Mouse (Mus musculus) neural tube, embryonic 10.5 days (tissue): ENCODE results near the gene Lhfp.
A peak's percentile ranks its signal among the peaks of the same experiment; 100 is the strongest.
"Not testable (repeated sequence)": the region's sequence is repeated elsewhere in the genome, so short reads cannot be mapped to it uniquely, and the experiment has no call there.

Source experiments
- DNase-seq: peaks from one replicate; pipeline ENCODE4 v3.0.0-alpha.2; 2017; ENCODE audit warnings: low spot score; ENCODE audit errors: extremely low spot score

Lhfp gene

GRCm38 (mm10) chr3:53253223-53253832 is 212.0 kb downstream of the Lhfp start:
- no peak for DNase-seq

DNA sequence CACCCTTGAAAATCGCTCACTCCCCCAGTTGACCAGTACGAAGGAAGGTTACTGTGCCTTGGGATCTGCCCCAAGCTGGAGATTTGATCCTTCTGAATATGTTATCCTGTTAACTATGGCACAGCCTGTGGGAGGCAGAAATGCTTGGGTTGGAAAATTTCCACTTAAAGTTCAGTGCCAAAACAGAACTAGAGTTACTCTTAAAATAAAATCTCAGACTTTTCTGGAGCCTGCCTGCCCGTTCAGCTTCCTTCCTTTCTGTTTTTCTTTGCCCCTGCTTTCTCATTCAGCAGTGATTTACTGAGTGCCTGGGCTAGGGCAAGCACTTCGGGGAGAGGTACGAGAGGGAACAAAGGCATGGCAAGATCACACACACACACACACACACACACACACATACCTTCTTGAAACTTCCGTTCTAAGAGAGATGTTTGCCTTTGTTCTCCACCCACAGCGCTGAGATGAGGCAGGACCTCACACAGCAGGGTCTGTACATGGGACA is 217.4 kb downstream of the Lhfp start:
- peak; percentile 26 for DNase-seq

GRCm38 (mm10) chr3:53266116-53266515 is 224.8 kb downstream of the Lhfp start:
- DNase-seq, result no peak

DNA sequence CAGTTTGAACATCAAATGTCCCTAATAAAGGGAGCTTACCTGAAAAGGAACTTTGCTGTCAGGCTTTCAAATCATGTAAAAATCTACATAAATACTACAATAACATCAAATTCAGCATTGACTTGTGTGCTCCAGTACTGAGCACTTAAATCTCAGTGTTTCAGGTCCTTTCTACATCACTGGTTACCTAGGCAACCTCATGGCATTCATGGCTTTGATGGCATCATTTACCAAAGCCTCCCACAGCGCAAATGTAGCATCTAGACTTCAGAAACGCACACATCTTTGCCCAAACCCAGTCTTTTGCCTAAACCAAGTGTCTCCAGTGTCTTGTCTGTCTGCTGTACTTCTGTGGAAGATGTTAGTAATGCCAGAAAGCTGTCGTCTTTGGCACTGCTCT is 225.7 kb downstream of the Lhfp start:
- no peak for DNase-seq

- DNase-seq, result no peak
These were observed 231.9 kb downstream of the Lhfp start for GRCm38 (mm10) chr3:53273220-53273619.

DNA sequence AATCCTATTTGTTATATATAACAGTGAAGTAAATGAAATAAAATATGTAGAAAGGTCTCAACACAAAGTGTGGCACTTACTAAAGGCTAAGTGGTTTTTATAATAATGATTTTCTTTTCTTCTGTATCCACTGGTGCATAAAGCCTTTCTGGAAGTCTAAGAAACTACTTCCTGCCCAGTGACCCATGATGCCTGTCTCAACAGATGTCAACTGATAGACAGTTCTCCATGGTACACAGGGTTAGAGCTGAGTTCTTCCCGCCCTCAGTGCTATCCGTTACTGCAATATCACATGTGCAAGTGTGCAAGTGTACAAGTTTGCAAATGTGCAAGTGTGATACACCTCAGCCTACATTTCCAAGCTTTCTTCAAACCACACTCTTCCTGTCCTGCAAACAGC is 236.7 kb downstream of the Lhfp start:
- no peak for DNase-seq

- not testable (repeated sequence) for DNase-seq
These were observed 240.7 kb downstream of the Lhfp start for GRCm38 (mm10) chr3:53282005-53282404.

DNA sequence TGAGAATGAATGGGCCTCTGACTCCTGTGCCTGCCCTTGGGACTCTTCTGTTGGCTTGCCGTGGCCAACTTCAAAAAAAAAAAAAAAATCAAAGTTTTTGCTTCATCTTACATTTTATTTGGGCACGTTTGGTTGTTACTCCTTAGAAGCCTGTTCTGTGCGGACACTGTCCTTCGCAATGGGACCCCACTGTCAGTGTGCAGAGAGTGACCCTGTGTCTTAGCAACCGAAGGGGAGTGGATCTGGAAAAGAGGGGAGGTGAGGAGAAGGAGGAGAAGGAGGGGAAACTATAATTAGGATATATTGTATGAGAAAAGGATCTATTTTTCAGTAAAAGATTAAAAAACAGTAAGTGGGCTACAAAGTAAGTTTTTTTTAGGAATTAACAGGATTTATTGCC is 242.7 kb downstream of the Lhfp start:
- no peak for DNase-seq

DNA sequence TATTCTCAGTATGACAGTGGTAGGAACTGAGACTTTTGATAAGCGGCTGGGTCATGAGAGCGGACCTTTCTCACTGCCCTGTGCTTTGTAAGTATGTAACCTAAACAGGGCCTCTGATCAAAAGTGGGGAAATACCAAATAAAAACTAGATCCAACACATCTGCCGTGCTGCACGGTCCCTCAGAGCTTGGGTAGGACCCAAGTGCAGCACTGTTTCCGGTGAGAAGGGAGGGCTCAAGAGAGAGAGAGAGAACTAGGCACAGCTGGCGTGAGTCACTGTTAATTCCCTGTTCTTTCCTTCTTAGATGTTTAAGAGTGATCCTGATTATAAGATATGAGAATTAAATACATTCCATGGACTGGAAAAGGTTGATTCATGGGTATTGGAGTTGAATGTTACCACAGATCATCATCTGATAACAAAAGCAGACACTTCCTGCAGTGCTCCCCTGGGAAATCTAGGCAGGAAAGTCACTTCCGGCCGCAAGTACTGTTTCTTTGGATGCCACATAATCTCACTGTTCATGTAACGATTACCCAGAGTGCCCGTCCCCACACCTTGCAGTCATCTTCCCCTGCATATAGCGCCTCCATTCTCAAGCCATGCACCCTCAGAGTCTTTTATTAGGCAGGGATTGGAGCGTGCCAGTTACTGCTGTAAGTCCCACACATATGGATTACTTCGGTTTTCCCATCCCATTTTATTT is 243.3 kb downstream of the Lhfp start:
- no peak for DNase-seq

- DNase-seq, result no peak
These were observed 247.3 kb downstream of the Lhfp start for GRCm38 (mm10) chr3:53288662-53289061.

- DNase-seq, result no peak
These were observed 248.4 kb downstream of the Lhfp start for GRCm38 (mm10) chr3:53289589-53290219.

DNA sequence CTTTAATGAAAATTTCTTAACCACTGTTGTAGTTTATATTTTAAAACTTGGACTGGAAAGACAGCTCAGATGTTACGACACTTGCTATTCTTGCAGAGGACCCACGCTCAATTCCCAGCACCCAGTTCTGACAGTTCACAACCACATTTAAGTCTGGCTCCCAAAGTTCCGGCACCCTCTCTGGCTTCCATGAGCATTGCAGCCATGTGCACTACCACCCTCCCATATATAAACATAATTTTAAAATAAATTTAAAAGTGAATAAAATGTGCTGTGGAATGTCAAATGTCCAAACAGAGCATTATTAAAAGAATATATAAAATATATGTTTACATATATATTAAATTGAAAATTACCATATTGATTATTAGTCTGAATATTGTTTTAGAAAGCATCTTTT is 249.9 kb downstream of the Lhfp start:
- DNase-seq, result no peak

GRCm38 (mm10) chr3:53291945-53292344 is 250.6 kb downstream of the Lhfp start:
- no peak for DNase-seq

- DNase-seq, result no peak
These were observed 251.1 kb downstream of the Lhfp start for GRCm38 (mm10) chr3:53292474-53292873.

GRCm38 (mm10) chr3:53292979-53293378 is 251.7 kb downstream of the Lhfp start:
- no peak for DNase-seq

GRCm38 (mm10) chr3:53293901-53294433 is 252.6 kb downstream of the Lhfp start:
- DNase-seq, result no peak

GRCm38 (mm10) chr3:53294855-53295254 is 253.5 kb downstream of the Lhfp start:
- no peak for DNase-seq

DNA sequence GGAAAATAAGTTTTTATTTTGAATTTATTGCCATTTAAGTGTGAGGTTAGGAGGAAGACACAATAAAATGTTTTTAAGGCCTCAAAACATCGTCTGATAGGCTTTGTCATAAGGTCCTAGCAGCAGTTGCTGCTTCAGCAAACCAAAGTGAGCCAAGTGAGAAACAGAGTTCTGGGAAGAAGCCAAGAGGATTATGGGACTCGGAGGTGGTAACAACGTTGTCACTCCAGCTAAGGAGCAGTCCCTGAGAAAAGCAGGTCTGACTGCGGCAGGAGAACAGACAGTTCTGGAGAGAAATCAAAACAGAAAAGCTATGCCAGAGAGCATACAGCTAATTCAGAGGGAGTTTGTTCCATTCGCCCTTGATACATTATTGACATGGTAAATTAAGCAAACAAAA is 260.5 kb downstream of the Lhfp start:
- no peak for DNase-seq

GRCm38 (mm10) chr3:53304123-53304900 is 263.0 kb downstream of the Lhfp start:
- no peak for DNase-seq

- DNase-seq, result no peak
These were observed 264.5 kb downstream of the Lhfp start for GRCm38 (mm10) chr3:53305860-53306259.

GRCm38 (mm10) chr3:53308649-53309048 is 267.3 kb downstream of the Lhfp start:
- DNase-seq, result no peak

DNA sequence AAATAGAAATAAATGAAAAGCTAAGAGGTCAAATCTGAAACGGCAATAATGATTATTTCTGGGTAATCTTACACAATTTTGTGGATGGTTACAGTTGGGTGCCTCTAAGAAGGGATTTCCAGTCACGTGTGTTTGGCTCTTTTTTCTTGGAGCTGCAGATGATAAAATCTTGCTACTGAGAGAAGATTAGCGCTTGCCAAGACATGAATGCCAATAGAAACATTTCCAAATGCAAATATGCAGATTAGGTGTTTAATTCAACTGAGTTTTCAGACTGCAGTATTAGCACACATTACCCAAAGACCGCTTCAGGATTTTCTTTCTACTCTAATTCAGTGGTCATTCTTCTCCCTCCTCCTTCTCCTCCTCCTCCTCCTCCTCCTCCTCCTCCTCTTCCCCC is 268.8 kb downstream of the Lhfp start:
- DNase-seq, result no peak
